Mouse (Mus musculus): ENCODE measurements around the gene 6430531B16Rik.

DNA sequence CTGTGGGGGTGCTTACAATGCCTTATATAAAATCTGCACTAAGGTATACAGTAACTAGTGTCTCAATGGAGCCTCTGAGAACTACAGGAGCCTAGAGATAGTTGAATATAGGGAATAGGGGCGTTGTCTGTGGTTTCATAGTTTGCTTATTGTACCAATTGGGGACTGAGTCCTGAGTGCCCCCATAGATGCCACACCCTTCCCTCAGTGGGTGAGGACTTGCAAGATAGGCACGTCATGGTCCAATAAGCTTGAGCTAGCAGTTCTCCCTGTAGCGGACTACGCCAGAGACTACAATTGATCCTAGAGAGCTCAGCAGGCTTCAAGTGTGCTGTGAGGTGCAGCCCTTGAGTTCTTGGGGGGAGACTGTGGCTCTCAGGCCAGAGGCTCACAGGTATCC lies 23.1 kb downstream of the 6430531B16Rik start:
- no peak for TF ChIP-seq CTCF (IDR thresholded peaks at IDR 0.05; ENCODE audit: low read depth, low read length)
- no peak for TF ChIP-seq POLR2A (IDR thresholded peaks at IDR 0.05; ENCODE audit: borderline replicate concordance, low read depth, low read length)
